Mouse (Mus musculus) urinary bladder, postnatal 10 days (tissue): ENCODE results near the gene Gga1.

ENCODE experiments used
- DNase-seq: peaks from one replicate; pipeline ENCODE4 v3.0.0; 2022; ENCODE audit warnings: low spot score

Gga1 gene

GRCm38 (mm10) chr15:78876991-78877809, at the start of gene Gga1:
TSS of gene Gga1 (plus strand) at chr15:78877190.
- peak; percentile 69 for DNase-seq

- no peak for DNase-seq
Observed at GRCm38 (mm10) chr15:78828315-78828714, 48.7 kb upstream of the Gga1 start.

GRCm38 (mm10) chr15:78829636-78830035, 47.4 kb upstream of the Gga1 start:
- no peak for DNase-seq

GRCm38 (mm10) chr15:78830742-78831719, 46.0 kb upstream of the Gga1 start:
- DNase-seq = no peak

GRCm38 (mm10) chr15:78831720-78832657, 45.0 kb upstream of the Gga1 start:
- no peak for DNase-seq

- no peak for DNase-seq
Observed at GRCm38 (mm10) chr15:78832701-78833123, 44.3 kb upstream of the Gga1 start.

GRCm38 (mm10) chr15:78833582-78833981, 43.4 kb upstream of the Gga1 start:
- DNase-seq = no peak

- no peak for DNase-seq
Observed at GRCm38 (mm10) chr15:78834233-78835005, 42.6 kb upstream of the Gga1 start.

- no peak for DNase-seq
Observed at GRCm38 (mm10) chr15:78835200-78836085, 41.5 kb upstream of the Gga1 start.

- DNase-seq = no peak
Observed at GRCm38 (mm10) chr15:78836086-78836621, 40.8 kb upstream of the Gga1 start.

- DNase-seq = no peak
Observed at GRCm38 (mm10) chr15:78839744-78840143, 37.2 kb upstream of the Gga1 start.

GRCm38 (mm10) chr15:78840241-78840640, 36.7 kb upstream of the Gga1 start:
- DNase-seq = no peak

GRCm38 (mm10) chr15:78840751-78841150, 36.2 kb upstream of the Gga1 start:
- no peak for DNase-seq

GRCm38 (mm10) chr15:78841161-78841790, 35.7 kb upstream of the Gga1 start:
- no peak for DNase-seq

GRCm38 (mm10) chr15:78842371-78843163, 34.4 kb upstream of the Gga1 start, which contains the start of gene Cdc42ep1:
TSS of gene Cdc42ep1 (plus strand) at chr15:78842624.
- no peak for DNase-seq

GRCm38 (mm10) chr15:78843581-78844469, 33.2 kb upstream of the Gga1 start:
- DNase-seq = no peak

GRCm38 (mm10) chr15:78844791-78845190, 32.2 kb upstream of the Gga1 start:
- no peak for DNase-seq
